Mouse (Mus musculus): ENCODE data around the gene Rbsn.

The Rbsn gene

GRCm38 (mm10) chr6:92214773-92215449 lies at the start of gene Rbsn:
TSS of gene Rbsn (minus strand) at chr6:92214925.
- DNase-seq = peak; percentile 94

DNA sequence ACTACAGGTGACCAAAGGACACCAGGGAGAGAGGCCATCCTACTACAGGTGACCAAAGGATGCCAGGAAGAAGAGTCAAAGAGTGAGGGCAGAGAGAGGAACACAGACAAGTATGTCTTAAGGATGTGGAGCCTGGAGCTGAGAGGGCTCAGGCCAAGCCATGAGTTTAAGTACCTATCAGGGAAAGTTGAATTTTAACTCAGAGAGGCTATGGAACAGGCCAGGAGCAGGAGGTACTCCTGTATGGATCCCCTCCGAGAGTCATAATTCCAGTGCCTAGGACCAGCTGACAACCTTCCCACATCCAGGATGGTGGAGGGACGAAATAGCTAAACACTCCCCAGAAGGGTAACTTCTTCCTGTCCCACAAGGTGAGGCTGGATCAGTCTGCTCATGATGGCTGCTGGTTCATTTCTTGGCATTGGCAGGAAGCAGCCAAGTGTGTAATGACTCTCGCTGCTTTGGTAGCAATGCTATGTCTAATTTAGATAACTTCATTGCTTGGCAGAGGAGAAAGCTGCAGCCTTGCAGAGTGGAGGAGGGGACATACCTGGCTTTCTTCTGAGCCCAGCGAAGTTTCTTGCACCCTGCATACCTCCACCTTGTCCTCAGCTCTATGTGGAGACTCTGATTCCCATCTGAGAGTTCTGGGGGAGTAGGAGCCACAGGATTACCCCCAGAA lies 46.6 kb upstream of the Rbsn start:
- no peak for DNase-seq

GRCm38 (mm10) chr6:92255346-92255745 lies 40.6 kb upstream of the Rbsn start:
- no peak for DNase-seq

- no peak for DNase-seq
Measured at GRCm38 (mm10) chr6:92253253-92253870, 38.6 kb upstream of the Rbsn start.

DNA sequence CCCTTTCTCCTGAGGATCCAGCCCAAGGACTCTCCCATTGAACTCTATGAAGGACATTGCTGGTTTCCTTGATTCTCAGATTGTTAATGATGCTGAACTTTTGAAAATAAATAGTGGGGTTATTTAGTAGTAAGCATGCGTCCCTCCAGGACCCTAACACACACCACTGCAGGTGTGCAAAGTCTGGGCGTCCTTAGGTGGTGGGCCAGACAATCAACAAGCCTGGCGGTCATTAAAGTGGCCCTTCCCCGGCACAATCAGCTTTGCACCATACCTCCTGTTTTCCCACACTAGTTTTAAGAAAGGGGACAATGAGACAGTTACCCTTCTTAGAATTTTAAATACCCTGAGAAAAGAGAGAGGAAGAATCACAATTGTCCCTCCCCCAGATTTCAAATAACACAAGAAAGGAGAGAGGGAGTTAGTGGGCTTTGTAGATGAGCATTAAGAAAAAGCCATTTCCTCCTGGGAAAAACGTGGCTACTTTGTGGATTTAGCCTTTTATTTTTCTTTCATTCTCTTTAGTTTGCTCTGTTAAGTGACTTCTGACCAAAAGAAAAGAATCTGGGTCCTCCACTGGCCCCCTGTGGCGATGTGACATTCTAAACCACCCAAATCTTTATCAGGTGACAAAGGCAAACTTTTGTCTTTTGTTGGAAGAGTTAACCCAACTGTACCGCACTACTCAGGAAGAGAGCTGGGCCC lies 32.6 kb upstream of the Rbsn start:
- DNase-seq = no peak

DNA sequence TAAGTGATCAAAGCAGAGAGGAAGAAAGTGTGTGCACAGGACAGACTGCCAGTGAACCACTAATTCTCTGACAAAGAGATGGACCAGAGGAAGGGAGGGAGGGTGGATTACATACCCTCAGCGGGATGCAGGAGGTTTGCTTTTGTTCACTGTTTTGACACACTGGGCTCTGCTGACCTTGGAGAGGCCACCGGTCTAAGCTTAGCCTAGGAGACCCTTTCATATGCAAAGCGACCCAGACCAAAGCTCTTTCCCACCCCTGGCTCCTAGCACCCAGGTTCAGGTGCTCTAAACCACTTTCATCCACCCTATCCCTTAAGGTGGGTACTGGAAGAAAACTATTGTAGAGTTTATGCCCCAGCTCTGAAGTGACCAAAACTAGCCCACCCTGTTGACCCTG lies 31.6 kb upstream of the Rbsn start:
- no peak for DNase-seq

DNA sequence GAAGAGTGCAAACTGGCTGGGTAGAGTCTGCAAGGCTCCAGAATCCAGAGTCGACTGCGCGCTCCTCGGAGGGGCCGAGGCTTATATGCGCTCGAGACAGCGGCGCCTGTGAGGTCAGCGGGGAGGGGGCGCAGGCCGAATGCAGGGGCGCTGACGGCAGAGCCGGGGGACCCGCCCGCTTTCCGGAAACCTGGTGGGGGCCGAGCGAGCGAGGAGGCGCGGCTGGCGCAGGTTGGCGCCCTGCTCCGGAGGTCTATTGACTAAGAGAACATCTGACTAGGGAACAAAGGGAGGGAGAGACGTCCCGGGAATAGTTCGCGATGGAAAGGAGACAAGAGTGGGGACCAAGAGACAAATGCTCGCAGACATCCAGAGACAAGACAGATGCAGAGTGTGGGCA lies 29.9 kb upstream of the Rbsn start, which contains the start of gene Trh:
Trh (minus strand) TSS at position 60 of the 400 bp plus-strand sequence.
- DNase-seq = no peak

DNA sequence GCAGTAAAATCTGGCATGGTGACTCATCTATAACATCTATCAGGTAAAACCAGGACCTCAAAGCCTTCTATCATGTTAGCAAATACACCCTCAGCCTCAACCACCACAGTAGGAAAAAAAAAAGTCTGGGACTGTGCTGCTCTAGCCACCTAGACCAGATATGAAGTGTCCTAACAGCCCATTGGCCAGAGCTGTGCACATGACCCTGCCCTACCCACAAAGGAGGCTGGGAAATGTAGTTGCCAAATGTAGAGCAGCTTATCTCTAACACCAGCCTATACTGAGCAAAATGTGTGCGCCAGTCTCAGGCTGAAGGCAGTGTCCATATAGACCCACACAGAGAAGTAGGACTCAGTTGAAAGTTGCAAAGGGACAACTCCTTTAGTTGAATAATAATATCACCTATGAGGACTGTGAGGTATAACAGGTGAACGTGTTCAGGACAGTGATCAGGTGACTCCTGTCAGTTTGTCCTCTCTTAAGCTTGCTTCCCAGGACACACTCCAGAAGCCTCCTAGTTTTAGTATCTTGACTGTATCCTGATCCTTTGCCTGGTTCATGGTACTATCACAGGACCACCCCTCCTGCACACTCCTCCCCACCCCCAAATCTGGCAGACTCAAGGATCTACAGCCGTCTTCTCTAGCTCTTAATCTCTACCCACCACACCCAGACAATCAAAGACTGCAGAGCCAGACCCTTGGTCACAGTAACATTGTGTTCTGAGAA lies 26.6 kb upstream of the Rbsn start:
- DNase-seq = peak; percentile 70

- no peak for DNase-seq
Measured at GRCm38 (mm10) chr6:92235036-92235435, 20.3 kb upstream of the Rbsn start.

DNA sequence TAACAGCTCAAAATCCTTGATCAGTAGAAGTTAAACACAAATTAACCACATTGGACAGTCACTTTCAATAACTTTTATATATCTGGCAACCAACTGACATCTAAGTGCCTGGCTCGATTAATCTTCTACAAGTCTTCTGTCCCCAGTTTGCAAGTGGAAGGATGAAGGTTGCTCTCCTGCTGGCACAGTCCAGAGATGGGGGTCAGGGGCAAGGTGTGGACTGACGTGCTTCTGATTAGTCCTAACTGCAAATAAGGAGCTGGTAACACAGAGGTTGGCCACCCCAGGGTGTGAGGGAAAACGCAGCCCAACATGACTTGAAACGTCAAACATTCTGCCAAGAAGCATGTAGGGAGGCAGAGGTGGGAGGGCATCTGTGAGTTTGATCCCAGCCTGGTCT lies 17.0 kb upstream of the Rbsn start:
- no peak for DNase-seq

DNA sequence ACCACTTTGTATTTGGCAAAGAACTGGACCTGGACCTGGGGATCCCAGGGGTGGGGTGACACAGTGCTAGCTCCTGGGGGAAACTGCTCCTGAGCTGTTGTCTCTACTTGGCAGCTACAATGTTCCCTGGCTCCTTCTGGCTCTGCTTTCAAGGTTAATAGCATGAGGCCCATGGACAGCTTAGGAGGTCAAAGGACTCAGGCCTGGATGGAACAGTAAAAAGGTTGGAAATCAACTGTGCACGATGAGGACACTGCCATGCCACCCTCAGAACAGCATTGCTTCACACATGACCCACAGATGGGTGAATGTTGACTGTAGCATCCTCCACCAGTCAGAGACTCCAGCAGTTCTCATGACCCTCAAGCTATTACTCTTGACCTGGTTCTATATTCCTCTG lies 16.6 kb upstream of the Rbsn start:
- no peak for DNase-seq

GRCm38 (mm10) chr6:92229586-92229985 lies 14.9 kb upstream of the Rbsn start:
- DNase-seq = no peak

DNA sequence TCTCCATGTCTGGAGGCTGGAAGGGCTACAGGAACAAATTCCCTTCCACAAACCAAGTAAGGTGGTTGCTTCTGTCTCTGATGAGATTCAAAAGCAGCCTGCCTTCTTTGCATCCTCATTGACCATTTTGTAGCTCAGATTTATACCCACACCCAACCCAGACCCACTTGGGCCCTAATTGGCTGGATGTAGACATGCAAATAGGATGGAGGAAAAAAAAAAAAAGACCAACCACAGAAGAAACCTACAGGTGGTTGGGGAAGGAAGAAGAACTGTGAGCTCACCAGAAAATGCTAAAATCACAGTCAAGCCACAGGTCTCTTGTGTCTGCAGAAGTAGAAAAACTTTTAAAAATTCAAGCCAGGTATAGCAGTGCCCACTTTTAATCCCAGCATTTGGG lies 14.4 kb upstream of the Rbsn start:
- no peak for DNase-seq

- DNase-seq = no peak
Measured at GRCm38 (mm10) chr6:92224981-92225380, 10.3 kb upstream of the Rbsn start.

GRCm38 (mm10) chr6:92222021-92222420 lies 7.3 kb upstream of the Rbsn start:
- DNase-seq = no peak

GRCm38 (mm10) chr6:92221604-92222003 lies 6.9 kb upstream of the Rbsn start:
- no peak for DNase-seq

- DNase-seq = peak; percentile 40
Measured at GRCm38 (mm10) chr6:92219445-92219844, 4.7 kb upstream of the Rbsn start.

GRCm38 (mm10) chr6:92214055-92214772 lies 511 bp downstream of the Rbsn start:
- peak; percentile 45 for DNase-seq

DNA sequence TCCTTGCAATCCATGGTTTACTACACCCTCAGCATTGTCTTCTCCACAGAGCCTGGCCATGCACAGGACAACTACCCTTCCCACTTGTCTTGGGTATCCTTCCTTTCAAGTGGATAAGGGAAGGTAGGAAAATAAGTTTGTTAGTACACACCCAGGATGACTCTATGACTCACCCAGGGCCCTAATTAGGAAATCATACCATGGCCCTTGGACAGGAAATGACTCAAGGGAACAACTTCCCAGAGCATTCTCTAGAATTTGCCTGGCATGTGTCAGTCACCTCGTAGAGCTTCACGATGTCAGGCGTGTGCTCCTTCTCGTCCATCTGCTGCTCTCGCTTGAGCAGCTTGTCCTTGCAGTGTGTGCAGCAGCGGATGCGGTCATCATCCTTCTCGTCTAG lies 15.3 kb downstream of the Rbsn start:
- DNase-seq = no peak

GRCm38 (mm10) chr6:92184178-92184577 lies 30.5 kb downstream of the Rbsn start:
- peak; percentile 34 for DNase-seq

- DNase-seq = peak; percentile 82
Measured at GRCm38 (mm10) chr6:92183621-92184131, 31.0 kb downstream of the Rbsn start, which contains the start of gene Mrps25. TSS of gene Mrps25 (minus strand) at chr6:92184033.

- no peak for DNase-seq
Measured at GRCm38 (mm10) chr6:92176450-92176849, 38.3 kb downstream of the Rbsn start.
